Comparison of ENCODE assay signal across 8 mouse cellular contexts in the genomic region with DNA sequence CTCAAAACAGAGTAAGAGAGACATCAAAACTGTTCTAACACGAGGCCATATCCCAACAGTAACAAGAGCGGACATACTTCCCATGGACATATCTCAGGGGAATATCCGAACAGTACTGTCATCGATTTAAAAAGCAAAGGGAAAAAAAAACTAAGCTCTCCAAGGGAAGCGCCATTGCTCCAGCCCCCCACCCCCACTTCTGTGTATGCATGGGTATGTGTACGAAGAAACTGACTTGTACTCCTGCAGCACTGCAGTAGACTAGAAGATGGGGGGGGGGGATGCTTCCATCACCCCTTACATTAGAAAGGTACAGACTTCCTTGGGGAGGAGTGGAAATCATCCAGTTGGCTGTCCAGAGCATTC. TPM values are rescaled to one million over a fixed set of nuclear protein-coding genes. Genes with fewer than 3 reads are reported as not detected.
A peak's percentile ranks its signal among the peaks of the same experiment; 100 is the strongest.
DNase-seq lines count a peak whose midpoint lies in the region; ATAC-seq and TF ChIP-seq lines count a peak whose summit lies in the region.

No protein-coding gene starts in this region.

- 2% methylated on average over 6 of the region's 6 CpGs for WGBS in kidney, adult 2 months
- 9% methylated on average over 6 of the region's 6 CpGs for WGBS in forebrain, embryonic 16.5 days

- H3K4me3 ChIP-seq in kidney, adult 2 months (ENCODE audit: insufficient read depth, low read depth, low read length), result peak overlapping the region; percentile 71
- H3K4me3 ChIP-seq in G1E (ENCODE audit: low read depth, low read length), result peak overlapping the region; percentile 87
- peak overlapping the region; percentile 76 for H3K4me3 ChIP-seq in forebrain, embryonic 16.5 days (replicated peaks; ENCODE audit: low read length)

- H3K36me3 ChIP-seq in kidney, adult 2 months (ENCODE audit: control insufficient read depth, insufficient read depth, low read length), result no peaks in the 10 kb centered on the region
- peaks cover 28% of the 10 kb centered on the region for H3K36me3 ChIP-seq in G1E (replicated peaks)
- H3K36me3 ChIP-seq in forebrain, embryonic 16.5 days (ENCODE audit: control insufficient read depth, insufficient read depth), result no peaks in the 10 kb centered on the region

- peak overlapping the region; percentile 89 for H3K4me2 ChIP-seq in forebrain, embryonic 16.5 days (ENCODE audit: low read length)

- H3K27ac ChIP-seq in kidney, adult 2 months (ENCODE audit: insufficient read depth, low read depth, low read length), result no peak overlapping the region; the same call in 1 of the 2 replicates
- peak overlapping the region; percentile 94 for H3K27ac ChIP-seq in forebrain, embryonic 16.5 days (ENCODE audit: low read length)

- no peak for ATAC-seq in G1E (ENCODE audit: extremely low read depth, insufficient number of reproducible peaks, low FRiP score, poor library complexity, severe bottlenecking)
- ATAC-seq in forebrain, embryonic 16.5 days, result no peak

- intact Hi-C loops in left cerebral cortex, postnatal 36 days (cut with DNase I), result loop anchor here (5.0 kb wide), 1 partner anchor 81 kb away; a partner anchor contains a TSS

- TF ChIP-seq CTCF in kidney, adult 2 months (conservative IDR thresholded peaks at IDR 0.05; ENCODE audit: insufficient read depth, insufficient read length, low read depth, low read length), result no peak
- TF ChIP-seq CTCF in G1E (IDR thresholded peaks at IDR 0.05; ENCODE audit: low read depth, low read length), result no peak

- no peaks in the 10 kb centered on the region for H3K27me3 ChIP-seq in kidney, adult 2 months (replicated peaks; ENCODE audit: control insufficient read depth, insufficient read depth, low read length)
- no peaks in the 10 kb centered on the region for H3K27me3 ChIP-seq in G1E (ENCODE audit: insufficient read depth, low read length)
- no peaks in the 10 kb centered on the region for H3K27me3 ChIP-seq in forebrain, embryonic 16.5 days (replicated peaks; ENCODE audit: control insufficient read depth, insufficient read depth, low read length)

- peak overlapping the region; percentile 84 for H3K9ac ChIP-seq in forebrain, embryonic 16.5 days (replicated peaks; ENCODE audit: low read depth, low read length)

- H3K4me1 ChIP-seq in kidney, adult 2 months (ENCODE audit: control insufficient read depth, insufficient read depth, low read length), result no peaks in the 10 kb centered on the region
- peaks cover 28% of the 10 kb centered on the region for H3K4me1 ChIP-seq in G1E (ENCODE audit: insufficient read depth, low read depth, low read length)
- peaks cover 25% of the 10 kb centered on the region for H3K4me1 ChIP-seq in forebrain, embryonic 16.5 days (replicated peaks; ENCODE audit: control insufficient read depth, insufficient read depth, low read length)

- no peak for TF ChIP-seq POLR2A in kidney, adult 2 months (IDR thresholded peaks at IDR 0.05; ENCODE audit: low read depth, low read length)

- no peak for DNase-seq in kidney, adult 2 months
- no peak for DNase-seq in kidney, adult 8-10 months
- no peak for DNase-seq in G1E (ENCODE audit: low spot score)
- peak; percentile 14 for DNase-seq in lung, postnatal 10 days
- no peak for DNase-seq in left cerebral cortex, postnatal 36 days (ENCODE audit: low spot score in 2 of 2)
- DNase-seq in adrenal gland, postnatal 25 days, result no peak
- DNase-seq in adrenal gland, adult (ENCODE audit: inconsistent age in 2 of 2, low spot score in 1 of 2), result no peak

- H3K9me3 ChIP-seq in G1E (replicated peaks), result no peaks in the 10 kb centered on the region
- H3K9me3 ChIP-seq in forebrain, embryonic 16.5 days (ENCODE audit: control insufficient read depth, low read length), result no peaks in the 10 kb centered on the region

RNA-seq across cellular contexts. Expression of a gene that starts 1.2 kb away (rescaled TPM):
- 4.7 and 6.9 TPM in 2 replicates for polyA plus RNA-seq in kidney, adult 2 months (2012; rRNA removed)
- 48.6 and 50.1 TPM in 2 replicates for total RNA-seq in G1E (2014; fragmentation: Nextera tagmentation)
- total RNA-seq in G1E (2017), result 36.8 and 45.6 TPM in 2 replicates
- 2.3 and 2.5 TPM in 2 replicates for polyA plus RNA-seq in G1E (2012)
- 27.5 and 29.4 TPM in 2 replicates for polyA plus RNA-seq in forebrain, embryonic 16.5 days (2015; fragmentation: Nextera tagmentation; extraction: Ambion mirVana)
- 100 to 1,000 TPM in 1 of 2 experiments, 10 to 100 TPM in 1; 97.1 to 107 TPM for total RNA-seq in left cerebral cortex, postnatal 36 days (2021)
- 51.4 and 60.2 TPM in 2 replicates for total RNA-seq in adrenal gland, postnatal 25 days (2021)
